Mouse (Mus musculus): ENCODE data around the gene H2-Q7. TPM values are rescaled to one million over a fixed set of nuclear protein-coding genes. Genes with fewer than 3 reads are reported as not detected.

Gene H2-Q7
- polyA plus RNA-seq, 1 experiment from 2014 or later = 8.3 TPM

- Histone ChIP-seq H3K27ac (no peak overlapping the region), H3K4me1 (0 out of 2 replicates have a peak, but pooled peaks cover 2% of the 10 kb centered on the region), H3K9ac (no peak overlapping the region), H3K4me3 (no peak overlapping the region), H3K36me3 (no peaks in the 10 kb centered on the region), H3K9me3 (no peaks in the 10 kb centered on the region), H3K4me2 (no peak overlapping the region), H3K27me3 (no peaks in the 10 kb centered on the region)
- 36% methylated on average over 10 of the region's 10 CpGs for WGBS
- no peak for ATAC-seq (ENCODE audit: borderline replicate concordance, extremely low read depth, low FRiP score, low TSS enrichment)
Observed at GRCm38 (mm10) chr17:35486726-35487125, 47.8 kb downstream of the H2-Q7 start.

GRCm38 (mm10) chr17:35488041-35488440 is 49.1 kb downstream of the H2-Q7 start:
- no peak overlapping the region for H3K9ac ChIP-seq
- H3K36me3 ChIP-seq = no peaks in the 10 kb centered on the region
- no peak overlapping the region for H3K4me2 ChIP-seq
- H3K27me3 ChIP-seq = no peaks in the 10 kb centered on the region
- 0 out of 2 replicates have a peak, but pooled peaks cover 2% of the 10 kb centered on the region for H3K4me1 ChIP-seq
- WGBS = 94% methylated on average over 2 of the region's 2 CpGs
- H3K9me3 ChIP-seq = no peaks in the 10 kb centered on the region
- ATAC-seq (ENCODE audit: borderline replicate concordance, extremely low read depth, low FRiP score, low TSS enrichment) = no peak
- no peak overlapping the region for H3K27ac ChIP-seq
- H3K4me3 ChIP-seq = no peak overlapping the region

- Histone ChIP-seq H3K4me1 (0 out of 2 replicates have a peak, but pooled peaks cover 2% of the 10 kb centered on the region), H3K4me2 (no peak overlapping the region), H3K27me3 (no peaks in the 10 kb centered on the region), H3K4me3 (no peak overlapping the region), H3K36me3 (no peaks in the 10 kb centered on the region), H3K9ac (no peak overlapping the region), H3K9me3 (no peaks in the 10 kb centered on the region), H3K27ac (no peak overlapping the region)
- no peak for ATAC-seq (ENCODE audit: borderline replicate concordance, extremely low read depth, low FRiP score, low TSS enrichment)
- WGBS = 78% methylated on average over 5 of the region's 5 CpGs
Observed at GRCm38 (mm10) chr17:35490320-35490719, 51.4 kb downstream of the H2-Q7 start.

Other genes starting within 250 kb of the H2-Q7 start
- 0.65 and 2.2 TPM in 2 replicates for gene Ltb, start 244.7 kb upstream of the H2-Q7 start, polyA plus RNA-seq (2015; fragmentation: Nextera tagmentation; extraction: Ambion mirVana)
- 0.16 TPM in 1 of 2 replicates, not detected in the other for gene Tnf, start 237.1 kb upstream of the H2-Q7 start, polyA plus RNA-seq (2015; fragmentation: Nextera tagmentation; extraction: Ambion mirVana)
- gene Lta, start 233.8 kb upstream of the H2-Q7 start, polyA plus RNA-seq (2015; fragmentation: Nextera tagmentation; extraction: Ambion mirVana) = 0.11 and 0.21 TPM in 2 replicates
- gene Gm16181, start 218.3 kb upstream of the H2-Q7 start, polyA plus RNA-seq (2015; fragmentation: Nextera tagmentation; extraction: Ambion mirVana) = 0.70 and 0.75 TPM in 2 replicates
- gene Atp6v1g2, start 205.5 kb upstream of the H2-Q7 start, polyA plus RNA-seq (2015; fragmentation: Nextera tagmentation; extraction: Ambion mirVana) = 3.4 and 4.3 TPM in 2 replicates
- gene Nfkbil1, start 203.4 kb upstream of the H2-Q7 start, polyA plus RNA-seq (2015; fragmentation: Nextera tagmentation; extraction: Ambion mirVana) = 13.2 and 13.4 TPM in 2 replicates
- 512 and 523 TPM in 2 replicates for gene Ddx39b, start 197.4 kb upstream of the H2-Q7 start, polyA plus RNA-seq (2015; fragmentation: Nextera tagmentation; extraction: Ambion mirVana)
- 114 and 138 TPM in 2 replicates for gene H2-D1, start 176.4 kb upstream of the H2-Q7 start, polyA plus RNA-seq (2015; fragmentation: Nextera tagmentation; extraction: Ambion mirVana)
- gene H2-Q1, start 118.8 kb upstream of the H2-Q7 start, polyA plus RNA-seq (2015; fragmentation: Nextera tagmentation; extraction: Ambion mirVana) = 0.20 and 0.24 TPM in 2 replicates
- 6.6 and 7.1 TPM in 2 replicates for gene H2-Q2, start 96.9 kb upstream of the H2-Q7 start, polyA plus RNA-seq (2015; fragmentation: Nextera tagmentation; extraction: Ambion mirVana)
- 6.3 and 7.6 TPM in 2 replicates for gene H2-Q4, start 59.5 kb upstream of the H2-Q7 start, polyA plus RNA-seq (2015; fragmentation: Nextera tagmentation; extraction: Ambion mirVana)
- 0.76 and 1.1 TPM in 2 replicates for gene H2-Q6, start 14.3 kb upstream of the H2-Q7 start, polyA plus RNA-seq (2015; fragmentation: Nextera tagmentation; extraction: Ambion mirVana)
- gene H2-Q10, start 30.9 kb downstream of the H2-Q7 start, polyA plus RNA-seq (2015; fragmentation: Nextera tagmentation; extraction: Ambion mirVana) = 0.64 and 1.7 TPM in 2 replicates
- gene Pou5f1, start 66.9 kb downstream of the H2-Q7 start, polyA plus RNA-seq (2015; fragmentation: Nextera tagmentation; extraction: Ambion mirVana) = 0.11 and 0.14 TPM in 2 replicates
- gene Tcf19, start 77.7 kb downstream of the H2-Q7 start, polyA plus RNA-seq (2015; fragmentation: Nextera tagmentation; extraction: Ambion mirVana) = 92.0 and 92.1 TPM in 2 replicates
- gene Cchcr1, start 77.9 kb downstream of the H2-Q7 start, polyA plus RNA-seq (2015; fragmentation: Nextera tagmentation; extraction: Ambion mirVana) = 21.2 and 23.3 TPM in 2 replicates
- gene Psors1c2, start 94.0 kb downstream of the H2-Q7 start, polyA plus RNA-seq (2015; fragmentation: Nextera tagmentation; extraction: Ambion mirVana) = 0.78 and 1.1 TPM in 2 replicates
- 0.08 TPM in 1 of 2 replicates, not detected in the other for gene Cdsn, start 113.0 kb downstream of the H2-Q7 start, polyA plus RNA-seq (2015; fragmentation: Nextera tagmentation; extraction: Ambion mirVana)
- 0.30 TPM in 1 of 2 replicates, not detected in the other for gene 2300002M23Rik, start 128.3 kb downstream of the H2-Q7 start, polyA plus RNA-seq (2015; fragmentation: Nextera tagmentation; extraction: Ambion mirVana)
- gene Sfta2, start 162.4 kb downstream of the H2-Q7 start, polyA plus RNA-seq (2015; fragmentation: Nextera tagmentation; extraction: Ambion mirVana) = 111 and 121 TPM in 2 replicates
- not detected in 2 replicates for gene Gm9573, start 187.5 kb downstream of the H2-Q7 start, polyA plus RNA-seq (2015; fragmentation: Nextera tagmentation; extraction: Ambion mirVana)
- gene Mucl3, start 204.5 kb downstream of the H2-Q7 start, polyA plus RNA-seq (2015; fragmentation: Nextera tagmentation; extraction: Ambion mirVana) = 1.2 and 1.3 TPM in 2 replicates
- gene Vars2, start 228.4 kb downstream of the H2-Q7 start, polyA plus RNA-seq (2015; fragmentation: Nextera tagmentation; extraction: Ambion mirVana) = 20.7 and 22.4 TPM in 2 replicates
- 48.8 and 49.9 TPM in 2 replicates for gene Gtf2h4, start 234.6 kb downstream of the H2-Q7 start, polyA plus RNA-seq (2015; fragmentation: Nextera tagmentation; extraction: Ambion mirVana)